Mouse (Mus musculus) cerebellum, postnatal 10 days (tissue): ENCODE data around the gene Iqcf3.

Source experiments
- DNase-seq, 2 experiments: peaks; one replicate each; pipeline ENCODE4 v3.0.0; 2021; ENCODE audit warnings: mixed read lengths in 2 of 2

The Iqcf3 gene

GRCm38 (mm10) chr9:106469776-106470175, 91.7 kb downstream of the Iqcf3 start:
- DNase-seq, result no peak

- DNase-seq, result no peak
Observed at GRCm38 (mm10) chr9:106469317-106469716, 92.1 kb downstream of the Iqcf3 start.

- no peak for DNase-seq
Observed at GRCm38 (mm10) chr9:106467746-106468145, 93.7 kb downstream of the Iqcf3 start.

DNA sequence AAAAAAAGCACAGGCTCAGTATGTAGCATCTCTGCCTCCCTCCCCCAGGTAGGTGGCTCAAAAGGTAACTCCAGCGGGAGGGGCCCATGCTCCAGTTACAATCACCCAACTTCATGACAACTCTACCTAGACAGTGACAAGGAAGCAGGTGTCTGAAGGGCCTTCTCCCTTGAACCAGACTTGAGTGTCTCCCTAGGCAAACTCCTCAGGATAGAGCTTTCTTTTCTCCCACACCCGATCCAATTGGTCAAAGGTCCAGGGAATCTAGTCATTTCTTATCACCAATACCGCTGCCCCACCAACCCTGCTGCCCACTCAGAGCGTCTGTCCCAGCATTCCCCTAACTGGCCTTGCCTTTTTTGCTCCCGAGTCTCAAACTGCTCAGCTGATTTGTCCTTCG, 94.7 kb downstream of the Iqcf3 start:
- DNase-seq, result no peak

- DNase-seq, result peak; percentile 95 to 96
Observed at GRCm38 (mm10) chr9:106465571-106466200, 95.7 kb downstream of the Iqcf3 start, which contains the start of gene Gpr62. Gpr62 (minus strand) TSS chr9:106465938.

DNA sequence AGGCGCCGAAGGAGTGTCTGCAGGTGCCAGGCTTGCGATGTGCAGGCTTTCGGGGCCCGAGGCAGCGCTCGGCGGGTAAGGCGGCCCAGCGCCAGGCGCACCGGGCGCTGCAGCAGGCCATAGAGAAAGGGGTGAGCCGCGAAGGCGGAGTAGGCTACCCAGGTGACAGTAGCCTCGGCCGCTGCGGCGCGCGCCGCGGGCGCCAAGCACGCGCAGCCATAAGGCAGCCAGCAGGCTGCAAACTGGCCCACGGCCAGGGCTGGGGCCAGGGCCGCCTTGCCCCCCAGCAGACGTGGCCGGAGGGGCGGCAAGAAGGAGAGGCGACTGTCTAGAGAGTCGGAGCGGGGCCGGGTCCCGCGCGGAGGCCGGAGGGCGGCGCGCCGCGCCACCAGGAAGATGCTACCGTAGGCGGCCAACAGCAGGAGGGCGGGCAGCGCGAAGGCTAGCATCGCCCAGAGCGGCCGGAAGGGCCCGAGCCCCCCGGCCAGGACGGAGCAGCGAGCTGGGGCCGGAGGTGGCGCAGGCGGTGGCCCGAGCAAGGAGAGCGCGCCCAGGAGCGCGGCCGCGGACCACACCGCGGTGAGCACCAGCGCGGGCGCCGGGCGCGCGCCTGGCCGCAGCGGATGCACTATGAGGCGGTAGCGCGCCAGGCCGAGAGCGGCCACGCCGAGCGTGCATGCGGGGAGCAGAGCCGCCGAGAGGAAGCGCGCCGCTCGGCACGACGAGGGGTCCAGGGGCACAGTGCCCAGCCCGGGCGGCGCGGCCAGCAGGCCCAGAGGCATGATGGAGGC, 96.5 kb downstream of the Iqcf3 start:
- peak; percentile 93 to 95 for DNase-seq

GRCm38 (mm10) chr9:106463122-106464063, 98.0 kb downstream of the Iqcf3 start:
- DNase-seq, result peak; percentile 88 to 94

- DNase-seq, result peak in 1 of 2 experiments; percentile 39
Observed at GRCm38 (mm10) chr9:106462430-106462800, 99.0 kb downstream of the Iqcf3 start.

DNA sequence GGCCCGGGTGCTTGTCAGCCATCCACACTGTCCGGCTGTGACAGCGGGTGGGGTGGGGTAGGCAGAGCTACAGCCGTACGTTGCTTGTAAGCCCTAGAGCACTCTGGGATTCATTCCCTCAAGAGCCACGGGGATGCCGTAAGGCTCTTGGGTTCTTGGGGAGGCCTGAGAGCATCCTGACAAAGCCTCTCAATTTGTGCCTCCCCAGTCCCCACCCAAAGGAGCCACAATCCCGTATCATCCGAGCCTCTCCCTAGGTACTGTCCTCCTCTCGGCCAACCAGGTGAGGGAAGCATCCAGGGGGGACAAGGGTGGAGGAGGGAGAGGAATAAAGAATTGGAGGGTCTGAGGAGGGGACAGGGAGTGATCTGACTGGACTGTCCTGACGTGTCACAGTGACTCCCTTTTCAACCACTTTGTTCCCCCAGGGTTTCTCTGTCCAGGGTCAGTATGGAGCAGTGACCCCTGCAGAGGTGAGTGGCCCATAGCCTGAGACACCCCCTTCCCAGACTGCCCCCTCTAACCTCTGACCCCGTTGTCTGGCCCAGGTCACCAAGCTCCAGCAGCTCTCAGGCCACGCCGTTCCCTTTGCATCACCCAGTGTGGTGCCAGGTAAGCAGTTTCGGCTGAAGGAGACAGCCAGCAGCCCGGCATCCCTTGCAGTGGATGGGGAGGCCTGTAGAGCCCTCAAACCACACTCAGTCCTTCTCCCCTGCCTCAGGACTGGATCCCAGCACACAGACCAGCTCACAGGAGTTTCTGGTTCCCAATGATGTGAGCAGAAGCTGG, 99.6 kb downstream of the Iqcf3 start:
- DNase-seq, result peak in 1 of 2 experiments; percentile 37

DNA sequence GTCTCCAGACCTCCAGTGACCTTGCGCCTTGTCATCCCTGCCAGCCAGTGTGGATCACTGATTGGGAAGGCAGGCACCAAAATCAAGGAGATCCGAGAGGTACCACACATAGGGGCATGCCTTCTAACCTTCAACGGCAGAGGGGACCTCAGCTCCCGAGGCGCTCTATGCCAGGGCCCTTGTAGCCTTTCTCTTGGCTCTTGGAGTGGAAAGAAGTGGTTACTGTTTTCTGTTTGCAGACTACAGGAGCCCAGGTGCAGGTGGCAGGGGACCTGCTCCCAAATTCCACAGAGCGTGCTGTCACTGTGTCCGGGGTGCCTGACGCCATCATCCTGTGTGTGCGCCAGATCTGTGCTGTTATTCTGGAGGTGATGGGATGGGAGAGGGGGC, 100.4 kb downstream of the Iqcf3 start:
- DNase-seq, result peak in 1 of 2 experiments; percentile 35

- DNase-seq, result peak; percentile 67 to 77
Observed at GRCm38 (mm10) chr9:106460401-106461025, 100.9 kb downstream of the Iqcf3 start.

GRCm38 (mm10) chr9:106459946-106460345, 101.5 kb downstream of the Iqcf3 start:
- DNase-seq, result peak in 1 of 2 experiments; percentile 46

DNA sequence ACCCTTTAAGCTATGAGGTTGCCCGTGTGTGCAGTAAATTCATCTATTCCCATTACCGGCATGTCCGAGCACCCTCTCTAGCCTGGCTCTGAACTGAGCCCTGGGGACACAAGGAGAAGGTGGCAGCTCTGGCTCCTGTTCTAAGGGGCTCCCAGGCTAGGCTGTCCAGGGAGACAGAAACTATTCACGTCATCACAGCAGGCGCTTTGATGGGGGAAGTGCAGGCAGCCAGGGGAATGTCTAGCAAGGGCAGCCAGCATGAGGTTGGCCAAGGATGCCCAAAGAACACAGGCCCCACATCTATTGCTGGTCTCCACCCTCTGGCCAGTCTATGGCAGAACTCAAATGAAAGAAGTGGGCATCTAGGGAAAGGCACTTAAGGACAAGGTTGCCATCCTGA, 103.5 kb downstream of the Iqcf3 start:
- DNase-seq, result peak in 1 of 2 experiments; percentile 56

GRCm38 (mm10) chr9:106457163-106457559, 104.3 kb downstream of the Iqcf3 start:
- DNase-seq, result peak; percentile 65 to 67

DNA sequence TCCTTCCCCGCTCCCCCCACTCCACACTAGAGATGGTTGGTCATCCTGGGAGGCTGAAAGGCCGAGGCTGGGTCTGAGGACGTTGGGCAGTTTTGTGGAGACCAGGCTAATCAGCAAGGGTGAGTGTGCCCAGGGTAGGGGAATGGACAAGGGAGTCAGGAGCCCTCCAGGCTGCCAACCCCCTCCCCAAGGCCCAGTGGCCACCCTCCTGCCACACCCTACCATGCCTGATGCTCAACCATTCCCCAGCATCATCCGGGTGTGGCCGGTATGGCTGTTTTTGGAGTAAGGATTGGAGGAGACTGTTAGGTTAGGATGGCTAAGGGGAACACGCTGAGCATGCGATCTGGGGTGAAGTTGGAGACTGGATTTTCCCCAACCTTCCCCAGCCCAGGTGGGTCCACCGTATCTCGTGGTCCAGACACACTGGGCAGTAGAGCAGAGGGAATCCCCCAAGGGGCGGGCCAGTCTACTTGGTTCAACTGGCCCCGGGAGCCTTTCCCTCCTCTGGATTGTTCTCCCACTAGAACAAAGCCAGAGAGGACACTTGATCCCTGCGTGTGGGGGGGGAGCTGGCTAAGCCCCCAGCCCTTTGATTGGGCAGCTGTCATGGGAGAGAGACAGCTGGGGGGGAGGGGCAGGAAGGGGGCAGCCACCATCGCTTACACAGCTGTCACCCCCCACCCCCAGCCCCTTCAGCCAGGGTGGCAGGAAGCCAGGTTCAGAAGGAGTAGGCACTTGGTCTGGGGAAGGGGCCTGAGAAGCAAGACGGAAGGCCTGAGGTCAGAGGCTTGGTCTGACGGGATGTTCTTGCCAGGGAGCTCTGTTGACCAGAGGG, 104.9 kb downstream of the Iqcf3 start:
- peak; percentile 90 to 94 for DNase-seq

- peak in 1 of 2 experiments; percentile 55 for DNase-seq
Observed at GRCm38 (mm10) chr9:106454888-106455681, 106.3 kb downstream of the Iqcf3 start.

DNA sequence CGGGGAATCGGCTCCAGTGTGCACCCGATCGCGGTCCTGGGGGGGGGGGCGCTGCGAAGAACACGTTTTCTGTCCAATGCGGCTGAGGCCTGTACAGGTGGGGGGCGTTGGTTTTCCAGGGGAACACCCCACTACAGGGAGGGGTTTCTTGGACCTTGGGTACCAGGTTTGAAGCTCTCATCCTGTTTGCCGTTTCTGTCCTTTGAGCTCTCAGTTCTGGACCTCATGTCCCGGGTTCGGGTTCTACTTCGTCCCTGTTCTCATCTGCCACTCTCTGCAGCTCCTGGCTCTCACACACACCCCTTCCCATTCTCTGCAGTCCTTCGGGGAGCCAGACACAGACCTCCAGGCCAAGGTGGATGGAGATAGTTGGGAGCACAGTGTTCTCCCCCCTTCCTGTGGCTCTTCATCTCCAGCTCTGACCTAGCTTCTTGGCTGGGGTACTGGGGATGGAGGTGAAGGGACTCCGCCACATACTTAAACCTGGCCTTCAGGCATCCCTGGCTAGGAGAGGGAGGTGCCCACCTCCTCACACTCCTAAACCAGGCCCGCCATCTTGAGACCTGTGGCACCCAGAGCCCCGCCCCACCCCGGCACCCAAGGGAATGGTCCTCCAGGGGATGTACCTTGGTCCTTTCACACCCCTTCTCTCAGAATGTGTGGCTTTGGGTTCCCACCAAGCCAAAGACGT, 107.2 kb downstream of the Iqcf3 start:
- peak; percentile 76 to 79 for DNase-seq

GRCm38 (mm10) chr9:106453271-106454070, 108.0 kb downstream of the Iqcf3 start, which contains the start of gene Pcbp4:
Pcbp4 (plus strand) TSS chr9:106453291.
- peak; percentile 83 to 84 for DNase-seq
